Comparison of ENCODE assay signal across 10 mouse cellular contexts in the genomic region with DNA sequence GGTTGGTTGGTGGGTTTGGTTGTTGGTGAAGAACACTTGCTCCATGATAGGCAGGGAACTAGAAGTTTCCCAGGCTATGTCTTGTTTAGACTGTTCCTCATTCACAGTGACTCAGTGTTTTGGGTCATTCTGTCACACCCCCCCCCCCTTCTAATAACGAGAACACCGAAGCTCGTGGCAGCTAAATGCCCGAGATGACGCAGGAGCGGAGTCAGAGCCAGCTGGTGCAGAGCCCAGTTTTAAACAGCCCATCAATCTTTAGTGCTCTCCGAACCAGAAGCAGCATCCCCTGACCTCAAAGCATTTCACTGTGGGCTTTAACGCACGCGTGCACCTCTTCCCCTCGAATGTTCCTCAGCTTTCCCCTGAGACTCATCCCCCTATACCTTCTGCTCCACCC. TPM values are rescaled to one million over a fixed set of nuclear protein-coding genes. Genes with fewer than 3 reads are reported as not detected.
DNase-seq lines count a peak whose midpoint lies in the region; ATAC-seq lines count a peak whose summit lies in the region.
"Had no signal": no experiment of that assay in that cellular context is flagged by ENCODE, and none has a peak within 500 bp of the region (broad histone marks: within the 10 kb centered on the region; RNA-seq: fewer than 3 reads in every experiment).

No protein-coding gene starts in this region.

- peak; percentile 56 for DNase-seq in forebrain, embryonic 14.5 days (ENCODE audit: low spot score)
- DNase-seq in ovary, adult 18-20 months (ENCODE audit: low spot score) = peak; percentile 36
- no peak for DNase-seq in ovary, postnatal 10 days (ENCODE audit: low spot score)
- DNase-seq in kidney, adult 8-10 months = peak; percentile 41 to 44
- peak; percentile 42 for DNase-seq in ovary, postnatal 36 days (ENCODE audit: low spot score)

- H3K27me3 ChIP-seq in forebrain, embryonic 14.5 days (replicated peaks; ENCODE audit: control insufficient read depth, insufficient read depth, low read length) = no peaks in the 10 kb centered on the region
- H3K27me3 ChIP-seq in forebrain, embryonic 16.5 days (replicated peaks; ENCODE audit: control insufficient read depth, insufficient read depth, low read length) = no peaks in the 10 kb centered on the region
- H3K27me3 ChIP-seq in forebrain, embryonic 12.5 days = no peaks in the 10 kb centered on the region
- H3K27me3 ChIP-seq: embryonic facial prominence, embryonic 12.5 days; limb, embryonic 15.5 days had no signal

- no peak overlapping the region for H3K4me2 ChIP-seq in forebrain, embryonic 14.5 days (ENCODE audit: low read length)
- H3K4me2 ChIP-seq in forebrain, embryonic 16.5 days (ENCODE audit: low read length) = no peak overlapping the region
- H3K4me2 ChIP-seq in forebrain, embryonic 12.5 days = no peak overlapping the region
- H3K4me2 ChIP-seq: embryonic facial prominence, embryonic 12.5 days; limb, embryonic 15.5 days had no signal

- ATAC-seq in forebrain, embryonic 14.5 days = 0 out of 2 replicates have a peak, but pooled peaks have one; percentile 50
- no peak; the same call in 1 of the 2 replicates for ATAC-seq in forebrain, embryonic 16.5 days
- ATAC-seq in erythroid progenitor cell, adult 5-6 weeks (replicated peaks; ENCODE audit: low FRiP score, poor library complexity, severe bottlenecking) = no peak
- ATAC-seq in forebrain, embryonic 12.5 days (ENCODE audit: low FRiP score) = no peak

- H3K9me3 ChIP-seq in forebrain, embryonic 14.5 days (replicated peaks; ENCODE audit: control insufficient read depth, low read length) = no peaks in the 10 kb centered on the region
- H3K9me3 ChIP-seq in forebrain, embryonic 16.5 days (ENCODE audit: control insufficient read depth, low read length) = no peaks in the 10 kb centered on the region
- H3K9me3 ChIP-seq in forebrain, embryonic 12.5 days = no peaks in the 10 kb centered on the region
- H3K9me3 ChIP-seq: embryonic facial prominence, embryonic 12.5 days; limb, embryonic 15.5 days had no signal

- peaks cover 5% of the 10 kb centered on the region for H3K4me1 ChIP-seq in forebrain, embryonic 14.5 days (ENCODE audit: control insufficient read depth, insufficient read depth, low read length)
- H3K4me1 ChIP-seq in forebrain, embryonic 16.5 days (replicated peaks; ENCODE audit: control insufficient read depth, insufficient read depth, low read length) = peaks cover 6% of the 10 kb centered on the region; the same call in 1 of the 2 replicates
- H3K4me1 ChIP-seq in forebrain, embryonic 12.5 days = no peaks in the 10 kb centered on the region
- H3K4me1 ChIP-seq: embryonic facial prominence, embryonic 12.5 days had no signal

- peaks cover 21% of the 10 kb centered on the region for H3K36me3 ChIP-seq in forebrain, embryonic 14.5 days (ENCODE audit: control insufficient read depth, insufficient read depth, low read length)
- no peaks in the 10 kb centered on the region; the same call in 1 of the 2 replicates for H3K36me3 ChIP-seq in forebrain, embryonic 16.5 days (ENCODE audit: control insufficient read depth, insufficient read depth)
- peaks cover 5% of the 10 kb centered on the region for H3K36me3 ChIP-seq in forebrain, embryonic 12.5 days (replicated peaks)
- H3K36me3 ChIP-seq: limb, embryonic 15.5 days had no signal

- H3K9ac ChIP-seq in forebrain, embryonic 14.5 days (ENCODE audit: low read length) = no peak overlapping the region
- no peak overlapping the region for H3K9ac ChIP-seq in forebrain, embryonic 16.5 days (replicated peaks; ENCODE audit: low read depth, low read length)
- H3K9ac ChIP-seq in forebrain, embryonic 12.5 days = no peak overlapping the region
- H3K9ac ChIP-seq: embryonic facial prominence, embryonic 12.5 days; limb, embryonic 15.5 days had no signal

- 44% methylated on average over 11 of the region's 11 CpGs for WGBS in forebrain, embryonic 14.5 days
- WGBS in forebrain, embryonic 16.5 days = 36% methylated on average over 11 of the region's 11 CpGs
- 81% methylated on average over 11 of the region's 11 CpGs for WGBS in forebrain, embryonic 12.5 days

- H3K27ac ChIP-seq in forebrain, embryonic 14.5 days (ENCODE audit: low read depth, low read length) = no peak overlapping the region
- no peak overlapping the region for H3K27ac ChIP-seq in forebrain, embryonic 16.5 days (ENCODE audit: low read length)
- no peak overlapping the region for H3K27ac ChIP-seq in forebrain, embryonic 12.5 days
- H3K27ac ChIP-seq: embryonic facial prominence, embryonic 12.5 days; limb, embryonic 15.5 days had no signal

- no peak overlapping the region for H3K4me3 ChIP-seq in forebrain, embryonic 14.5 days (ENCODE audit: low read depth, low read length)
- H3K4me3 ChIP-seq in forebrain, embryonic 16.5 days (replicated peaks; ENCODE audit: low read length) = no peak overlapping the region
- H3K4me3 ChIP-seq in forebrain, embryonic 12.5 days (replicated peaks) = no peak overlapping the region
- H3K4me3 ChIP-seq: embryonic facial prominence, embryonic 12.5 days; limb, embryonic 15.5 days had no signal

RNA-seq across cellular contexts. Expression of gene Sorl1, which starts 29.3 kb away (rescaled TPM):
- 10.8 and 15.5 TPM in 2 replicates for polyA plus RNA-seq in forebrain, embryonic 14.5 days (2014; fragmentation: Nextera tagmentation; extraction: Ambion mirVana)
- 14.6 and 14.7 TPM in 2 replicates for polyA plus RNA-seq in forebrain, embryonic 16.5 days (2015; fragmentation: Nextera tagmentation; extraction: Ambion mirVana)
- total RNA-seq in erythroid progenitor cell, adult 5-6 weeks (2015; ENCODE audit: low replicate concordance) = 18.7 and 21.0 TPM in 2 replicates
- 6.1 and 13.7 TPM in 2 replicates for total RNA-seq in erythroid progenitor cell, adult 5-6 weeks (2017; ENCODE audit: low replicate concordance)
- 8.2 and 11.1 TPM in 2 replicates for polyA plus RNA-seq in forebrain, embryonic 12.5 days (2016; fragmentation: Nextera tagmentation; extraction: Ambion mirVana)
